Mouse (Mus musculus) left cerebral cortex, adult 18-20 months (tissue): ENCODE measurements around the gene Pbx2. TPM values are rescaled to one million over a fixed set of nuclear protein-coding genes. Genes with fewer than 3 reads are reported as not detected.
"Not testable (repeated sequence)": the region's sequence is repeated elsewhere in the genome, so short reads cannot be mapped to it uniquely, and the experiment has no call there.

Experiments
- DNase-seq, 2 experiments: peaks; one replicate each; pipeline ENCODE4 v3.0.0; 2021 to 2022; ENCODE audit warnings: low spot score in 2 of 2, mixed read lengths in 1 of 2
- long read RNA-seq, 2 experiments: library from polyadenylated mRNA; stranded (forward); transcript quantifications; one replicate each; pipeline ENCODE4 v2.0.0; 2021
- total RNA-seq, 2 experiments: library from RNA; stranded (reverse); gene quantifications; 2 replicates each; pipeline ENCODE4 v1.2.3; 2021

Gene Pbx2
- 10 to 100 TPM; 58.4 to 64.5 TPM for total RNA-seq
- long read RNA-seq, experiment 1, transcript Pbx2-201 (9 exons, 3,068 nt), result major isoform, 16 of 26 reads
- long read RNA-seq, experiment 1, partial matches to known transcripts, result 2 of 26 reads
- long read RNA-seq, experiment 1, other reads (novel, unspliced or antisense), result 6 of 26 reads
- long read RNA-seq, experiment 2, transcript Pbx2-201 (9 exons, 3,068 nt), result major isoform, 6 of 19 reads
- long read RNA-seq, experiment 2, partial matches to known transcripts, result 7 of 19 reads
- long read RNA-seq, experiment 2, other reads (novel, unspliced or antisense), result 6 of 19 reads

- no peak for DNase-seq
Measured at GRCm38 (mm10) chr17:34591029-34591993, at the start of gene Pbx2. Pbx2 (plus strand) TSS chr17:34591266.

GRCm38 (mm10) chr17:34543567-34543966 lies 47.5 kb upstream of the Pbx2 start:
- DNase-seq, result not testable (repeated sequence)

- no peak for DNase-seq
Measured at GRCm38 (mm10) chr17:34546797-34547196, 44.3 kb upstream of the Pbx2 start.

- DNase-seq, result no peak
Measured at GRCm38 (mm10) chr17:34547601-34548000, 43.5 kb upstream of the Pbx2 start.

GRCm38 (mm10) chr17:34549156-34549555 lies 41.9 kb upstream of the Pbx2 start:
- DNase-seq, result no peak

GRCm38 (mm10) chr17:34549843-34550242 lies 41.2 kb upstream of the Pbx2 start:
- no peak for DNase-seq

- DNase-seq, result peak; percentile 67 to 80
Measured at GRCm38 (mm10) chr17:34555483-34555882, 35.6 kb upstream of the Pbx2 start.

GRCm38 (mm10) chr17:34556406-34556805 lies 34.7 kb upstream of the Pbx2 start:
- no peak for DNase-seq

- DNase-seq, result no peak
Measured at GRCm38 (mm10) chr17:34557411-34557810, 33.7 kb upstream of the Pbx2 start.

GRCm38 (mm10) chr17:34559116-34559515 lies 31.9 kb upstream of the Pbx2 start:
- no peak for DNase-seq

- DNase-seq, result no peak
Measured at GRCm38 (mm10) chr17:34559895-34560294, 31.2 kb upstream of the Pbx2 start.

- DNase-seq, result no peak
Measured at GRCm38 (mm10) chr17:34560438-34560837, 30.6 kb upstream of the Pbx2 start.

- DNase-seq, result no peak
Measured at GRCm38 (mm10) chr17:34561200-34561599, 29.9 kb upstream of the Pbx2 start.

- no peak for DNase-seq
Measured at GRCm38 (mm10) chr17:34562595-34562994, 28.5 kb upstream of the Pbx2 start.

GRCm38 (mm10) chr17:34563354-34563753 lies 27.7 kb upstream of the Pbx2 start:
- DNase-seq, result no peak

GRCm38 (mm10) chr17:34564003-34564421 lies 27.1 kb upstream of the Pbx2 start, which contains the start of gene Notch4:
Notch4 (plus strand) TSS chr17:34564268.
- no peak for DNase-seq

GRCm38 (mm10) chr17:34564796-34565195 lies 26.3 kb upstream of the Pbx2 start:
- no peak for DNase-seq

- DNase-seq, result no peak
Measured at GRCm38 (mm10) chr17:34567311-34567710, 23.8 kb upstream of the Pbx2 start.

GRCm38 (mm10) chr17:34568421-34568820 lies 22.6 kb upstream of the Pbx2 start:
- no peak for DNase-seq

- no peak for DNase-seq
Measured at GRCm38 (mm10) chr17:34569919-34570318, 21.1 kb upstream of the Pbx2 start.

GRCm38 (mm10) chr17:34571875-34572274 lies 19.2 kb upstream of the Pbx2 start:
- DNase-seq, result no peak

GRCm38 (mm10) chr17:34572361-34572760 lies 18.7 kb upstream of the Pbx2 start:
- DNase-seq, result no peak
